Mouse (Mus musculus) thymus, postnatal 14 days (tissue): ENCODE results near the gene Srprb.
"Not testable (repeated sequence)": the region's sequence is repeated elsewhere in the genome, so short reads cannot be mapped to it uniquely, and the experiment has no call there.

Source experiments
- DNase-seq: peaks from one replicate; pipeline ENCODE4 v3.0.0; 2021

Gene Srprb

DNA sequence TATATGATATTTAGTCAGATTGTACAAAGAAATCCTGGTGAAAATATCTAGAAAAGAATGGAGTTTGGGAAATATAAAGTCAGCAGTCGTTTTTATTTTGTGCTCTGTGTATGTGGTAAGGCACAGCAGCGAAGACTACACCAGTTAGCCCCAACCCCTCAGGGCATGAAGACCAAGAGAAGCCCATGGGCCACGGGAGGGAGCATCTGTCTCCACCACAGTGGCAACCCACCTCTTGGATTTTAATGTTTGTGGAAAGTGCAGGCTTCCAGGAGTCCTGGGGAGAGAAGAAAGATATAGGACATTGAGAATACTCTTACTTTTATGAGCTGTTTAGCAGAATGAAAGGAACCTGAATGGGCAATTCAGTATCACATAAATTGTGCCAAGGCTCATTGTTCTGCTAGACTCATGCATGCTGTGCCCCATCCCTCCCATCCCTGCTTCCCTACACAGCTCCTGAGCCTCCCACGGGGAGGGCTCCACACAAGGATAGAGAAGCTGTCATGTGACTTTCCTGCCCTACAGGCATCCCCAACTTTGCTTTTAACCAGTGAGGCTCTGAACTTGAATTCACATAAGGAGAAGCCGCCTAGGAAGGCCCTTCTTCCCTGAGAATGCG lies 7.0 kb upstream of the Srprb start:
- DNase-seq = no peak

- DNase-seq = peak; percentile 81
Observed at GRCm38 (mm10) chr9:103207846-103208245, 5.9 kb upstream of the Srprb start.

DNA sequence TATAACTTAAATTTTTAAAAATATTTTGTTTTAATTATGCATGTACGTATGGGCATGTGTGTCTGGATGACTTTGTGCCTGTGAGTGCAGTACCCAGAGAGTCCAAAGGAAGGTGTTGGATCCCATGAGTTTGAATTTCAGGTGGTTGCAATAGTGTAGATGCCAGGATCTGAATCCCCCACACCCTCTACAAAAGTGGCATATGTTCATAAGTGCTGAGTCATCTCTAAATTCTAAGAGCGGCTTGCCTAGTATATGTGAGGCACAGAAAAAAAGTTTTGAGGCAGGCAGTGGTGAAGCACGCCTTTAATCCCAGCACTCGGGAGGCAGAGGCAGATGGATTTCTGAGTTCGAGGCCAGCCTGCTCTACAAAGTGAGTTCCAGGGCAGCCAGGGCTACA lies 3.8 kb upstream of the Srprb start:
- no peak for DNase-seq

- no peak for DNase-seq
Observed at GRCm38 (mm10) chr9:103188416-103188815, 13.5 kb downstream of the Srprb start.

GRCm38 (mm10) chr9:103186747-103187146 lies 15.2 kb downstream of the Srprb start:
- DNase-seq = no peak

DNA sequence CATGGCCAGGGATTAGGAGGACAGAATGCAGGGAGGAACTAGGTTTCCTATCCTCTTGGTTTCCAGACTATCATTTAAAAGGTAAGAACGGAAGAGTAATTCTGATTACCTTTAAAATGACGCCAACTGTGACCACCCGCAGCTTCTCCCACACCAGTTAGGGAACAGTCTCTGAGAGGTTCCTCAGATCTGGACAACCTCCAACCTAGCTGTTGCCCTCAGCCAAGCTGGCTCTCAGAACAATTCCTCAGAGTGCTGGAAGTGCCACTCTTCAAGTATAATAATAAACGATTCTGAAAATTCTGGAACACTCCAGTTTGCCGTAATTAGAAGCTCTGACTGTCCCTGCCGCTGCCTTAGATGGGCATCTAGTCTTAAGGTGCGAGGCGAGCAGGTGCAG lies 16.0 kb downstream of the Srprb start:
- DNase-seq = no peak

DNA sequence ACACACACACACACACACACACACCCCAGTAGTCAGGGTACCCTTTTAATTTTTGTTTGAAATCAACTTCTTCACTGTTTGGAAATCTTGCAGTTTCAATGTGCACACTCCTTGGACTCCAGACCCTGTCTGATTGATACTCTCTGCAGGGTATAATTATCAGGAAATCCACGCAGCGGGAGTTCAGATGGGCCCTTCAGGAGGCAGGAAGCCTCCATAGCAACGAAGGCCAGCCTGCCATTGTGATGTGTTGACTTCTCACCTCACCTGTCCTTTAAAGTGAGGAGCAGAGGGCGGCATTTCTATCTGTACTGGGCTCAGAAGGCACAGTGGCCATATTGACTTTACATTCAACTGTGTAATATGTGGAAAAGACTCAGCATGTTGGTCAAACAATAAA lies 17.1 kb downstream of the Srprb start:
- DNase-seq = no peak

DNA sequence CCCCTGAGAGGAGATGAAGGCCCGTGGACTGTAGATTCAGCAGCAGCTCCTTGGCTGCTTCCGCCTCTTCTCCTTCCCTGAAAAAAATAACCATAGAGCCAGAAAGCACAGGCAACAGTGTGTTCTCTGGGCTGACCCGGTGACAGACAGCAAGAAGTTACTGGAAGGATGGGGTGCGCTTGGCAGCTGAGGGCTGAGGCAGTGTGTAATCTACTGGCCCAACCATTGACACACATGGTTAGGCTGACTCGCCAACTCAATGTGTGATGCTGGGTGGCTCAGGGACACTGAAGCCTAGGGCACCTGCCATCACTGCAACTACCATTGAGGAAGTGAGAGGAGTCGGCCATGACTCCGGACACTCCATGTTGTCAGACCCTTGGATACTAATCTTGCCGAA lies 20.1 kb downstream of the Srprb start:
- no peak for DNase-seq

DNA sequence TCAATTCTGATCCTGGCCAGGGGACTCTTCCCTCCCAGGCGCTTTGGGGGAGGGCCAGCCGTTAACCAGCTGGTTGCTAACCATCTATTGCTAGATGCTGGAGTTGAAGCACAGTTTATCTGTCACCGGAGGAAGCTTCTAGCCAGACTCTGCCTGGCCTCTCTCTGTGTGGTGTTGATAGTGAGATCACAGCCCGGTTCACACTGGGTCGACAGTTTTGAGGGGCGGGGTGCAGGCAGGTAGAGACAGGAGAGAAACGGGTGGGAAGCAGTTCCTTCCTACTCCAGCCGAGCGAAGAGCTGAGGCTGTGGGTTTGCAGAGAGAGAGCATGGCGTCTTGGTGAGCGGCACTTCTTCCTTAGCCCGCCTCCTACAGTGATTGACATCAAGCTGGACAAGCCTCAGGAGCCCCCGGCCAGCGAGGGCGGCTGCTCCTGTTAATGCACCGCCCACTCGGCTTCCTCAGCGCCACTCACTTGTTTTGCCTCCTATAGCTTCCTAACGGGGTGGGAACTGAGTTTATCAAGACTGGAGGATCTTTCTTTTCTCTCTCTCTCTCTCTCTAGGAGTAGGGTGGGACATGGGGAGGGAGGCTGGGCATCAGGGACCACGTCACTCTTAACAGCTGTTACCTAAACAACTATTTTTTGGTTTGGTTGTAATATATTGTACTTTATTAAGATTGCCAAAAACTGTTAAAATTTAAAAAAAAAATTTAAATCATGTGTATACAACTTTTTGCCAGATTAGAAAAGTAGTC lies 21.0 kb downstream of the Srprb start:
- DNase-seq = peak; percentile 64

GRCm38 (mm10) chr9:103180303-103180702 lies 21.6 kb downstream of the Srprb start:
- no peak for DNase-seq

DNA sequence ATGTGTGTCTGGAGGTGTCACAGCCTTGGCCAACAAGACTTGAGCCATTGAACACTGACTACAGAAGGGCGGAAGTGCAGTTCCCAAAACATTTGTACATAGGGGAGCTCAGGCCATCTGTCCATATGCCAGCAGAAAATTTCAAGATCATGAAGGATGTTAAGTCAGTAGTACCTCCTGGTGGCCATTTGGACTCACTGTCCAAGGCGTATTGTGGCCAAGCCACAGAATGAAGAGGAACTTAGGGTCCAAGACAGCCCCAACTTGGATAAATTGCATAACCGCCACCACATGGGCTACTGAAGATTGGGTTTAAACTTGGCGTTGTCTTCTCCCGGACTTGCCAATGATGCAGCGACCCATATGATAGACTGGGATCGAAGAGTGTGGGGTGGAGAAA lies 26.2 kb downstream of the Srprb start:
- no peak for DNase-seq

- DNase-seq = no peak
Observed at GRCm38 (mm10) chr9:103174771-103175519, 27.0 kb downstream of the Srprb start.

DNA sequence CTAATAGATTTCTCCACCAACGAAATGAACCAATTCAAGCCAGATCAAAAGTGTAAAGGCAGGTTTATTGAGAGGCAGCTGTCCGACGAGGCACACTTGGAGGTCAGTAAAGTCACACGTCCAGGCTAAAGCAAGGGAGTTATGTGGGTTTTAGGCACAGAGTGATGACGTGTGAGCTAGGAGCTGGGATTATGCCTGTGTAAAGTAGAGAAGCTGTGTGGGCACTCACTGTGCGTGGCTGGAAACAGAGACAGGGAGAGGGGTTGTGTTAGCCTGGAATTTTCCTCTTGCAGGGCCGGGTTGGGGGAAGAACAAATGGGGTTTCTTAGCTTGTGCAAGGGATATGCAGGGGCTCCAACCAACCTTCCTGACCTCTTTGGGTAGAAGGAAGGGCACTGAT lies 33.2 kb downstream of the Srprb start:
- DNase-seq = no peak

DNA sequence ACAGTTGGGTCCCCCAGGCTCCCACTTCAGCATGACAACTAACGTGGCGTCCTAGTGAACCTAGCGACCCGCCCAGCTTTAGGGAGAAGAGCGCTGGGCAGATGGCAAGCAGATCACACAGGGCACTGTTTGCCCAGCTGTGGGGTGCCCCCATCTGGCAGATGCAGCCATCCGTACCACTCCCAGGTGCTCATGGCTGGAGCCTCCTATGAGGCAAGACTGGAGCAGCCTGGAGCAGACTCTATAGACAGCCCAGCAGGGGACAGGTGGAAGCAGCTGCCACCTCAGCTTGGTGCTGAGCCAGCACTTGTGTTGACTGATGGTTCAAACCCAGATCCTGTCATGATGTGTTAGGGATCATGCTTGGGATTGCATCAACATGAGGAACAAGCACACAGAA lies 33.9 kb downstream of the Srprb start:
- no peak for DNase-seq

DNA sequence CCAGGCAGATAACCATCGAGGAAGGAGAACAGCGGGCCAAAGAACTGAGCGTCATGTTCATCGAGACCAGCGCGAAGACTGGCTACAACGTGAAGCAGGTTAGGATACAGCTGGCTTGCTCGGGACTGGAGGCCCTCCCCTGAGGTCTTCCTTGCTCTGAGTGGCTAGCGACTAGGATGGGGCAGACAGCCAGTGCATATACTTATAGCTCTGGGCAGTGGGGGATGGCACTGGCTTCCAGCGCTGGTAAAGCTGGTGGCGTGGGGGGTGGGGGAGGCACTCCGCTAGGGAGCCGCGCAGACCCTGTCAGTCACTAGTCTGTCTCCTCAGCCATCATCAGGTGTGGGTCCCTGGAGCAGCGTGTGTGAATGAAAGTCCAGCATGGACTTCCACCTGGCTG lies 38.1 kb downstream of the Srprb start:
- DNase-seq = no peak

- DNase-seq = not testable (repeated sequence)
Observed at GRCm38 (mm10) chr9:103155158-103155557, 46.8 kb downstream of the Srprb start.

DNA sequence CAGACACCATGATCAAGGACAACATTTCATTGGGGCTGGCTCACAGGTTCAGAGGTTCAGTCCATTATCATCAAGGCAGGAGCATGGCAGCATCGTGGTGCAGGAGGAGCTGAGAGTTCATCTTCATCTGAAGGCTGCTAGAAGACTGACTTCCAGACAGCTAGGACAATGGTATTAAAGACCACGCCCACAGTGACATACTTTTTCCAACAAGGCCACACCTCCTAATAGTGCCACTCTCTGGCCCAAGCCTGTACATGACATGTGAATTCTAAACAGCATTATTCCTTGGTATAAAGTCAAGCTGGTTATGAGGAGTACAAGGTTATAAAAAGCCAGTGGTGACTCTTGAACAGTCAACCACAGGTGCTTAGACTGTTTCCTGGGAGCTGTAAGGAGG lies 47.4 kb downstream of the Srprb start:
- no peak for DNase-seq

GRCm38 (mm10) chr9:103153286-103153685 lies 48.7 kb downstream of the Srprb start:
- DNase-seq = no peak

GRCm38 (mm10) chr9:103149074-103149799 lies 52.7 kb downstream of the Srprb start:
- no peak for DNase-seq

DNA sequence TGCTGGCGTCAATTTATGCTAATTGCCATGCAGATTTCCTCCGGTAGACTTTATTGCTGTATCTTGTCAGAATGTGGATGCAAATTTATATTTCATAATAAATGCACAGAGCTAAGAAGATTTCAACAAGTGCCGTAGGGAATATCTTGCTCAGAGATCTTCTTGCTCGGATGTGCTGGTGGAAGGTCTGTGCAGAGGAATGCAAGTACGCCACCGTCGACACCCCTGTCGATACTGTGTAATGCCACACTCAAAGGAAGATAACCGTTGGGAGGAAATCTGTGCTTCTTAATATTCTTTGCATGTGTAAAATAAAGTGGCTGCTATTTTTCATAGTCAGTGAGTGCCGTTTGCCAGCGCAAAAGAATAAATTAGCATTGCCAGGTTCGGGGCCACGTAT lies 54.8 kb downstream of the Srprb start:
- DNase-seq = no peak

- no peak for DNase-seq
Observed at GRCm38 (mm10) chr9:103146703-103147102, 55.2 kb downstream of the Srprb start.

DNA sequence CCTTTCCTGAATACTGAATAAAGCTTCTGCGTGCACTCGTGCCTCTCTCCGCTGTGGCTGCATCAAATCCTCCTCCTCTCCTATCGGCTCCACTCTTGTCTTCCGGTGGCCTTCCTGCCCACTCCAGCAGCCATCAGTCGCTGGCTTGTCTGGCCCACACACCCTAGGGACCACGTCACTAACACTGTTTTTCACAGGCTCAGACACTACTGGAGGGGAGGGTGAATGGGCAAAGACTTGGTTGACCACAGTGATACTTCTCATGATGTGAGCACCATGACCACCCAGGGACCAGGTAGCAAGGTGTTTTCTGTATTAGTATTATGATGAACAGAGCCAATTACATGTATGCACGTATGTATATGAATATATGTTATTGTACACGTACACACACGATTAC lies 55.7 kb downstream of the Srprb start:
- DNase-seq = no peak

DNA sequence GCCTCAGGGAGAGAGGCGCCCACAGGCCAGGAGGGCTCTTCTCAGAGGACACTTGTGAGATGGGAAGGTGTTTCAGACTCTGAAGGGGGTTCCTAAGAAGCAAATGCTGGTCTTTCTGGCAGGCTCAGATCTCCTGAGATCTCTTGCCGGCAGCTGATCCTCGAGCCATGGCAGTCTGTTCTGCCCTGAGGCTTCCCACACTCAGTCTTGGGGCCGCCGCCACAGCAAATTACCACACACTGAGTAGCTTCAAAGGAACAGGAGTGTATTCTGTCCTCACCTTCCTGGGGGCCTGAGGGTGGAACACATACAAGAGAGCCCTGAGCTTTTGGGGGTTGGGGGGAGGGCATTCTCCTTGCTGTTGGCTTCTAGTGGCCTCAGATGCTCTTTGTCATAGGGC lies 56.6 kb downstream of the Srprb start:
- DNase-seq = no peak
